Mouse (Mus musculus) large intestine, adult 2 months (tissue): ENCODE measurements around the gene Palmd. TPM values are rescaled to one million over a fixed set of nuclear protein-coding genes. Genes with fewer than 3 reads are reported as not detected.
A peak's percentile ranks its signal among the peaks of the same experiment; 100 is the strongest.

ENCODE experiments used
- DNase-seq: peaks from one replicate; pipeline ENCODE4 v3.0.0-alpha.2; 2012; ENCODE audit warnings: low read depth, low spot score
- WGBS: fragments of 180-500 bp; shearing (Covaris S2); methylation state at CpG from one replicate; pipeline ENCODE4 v1.1.7; 2018; 5-methylcytosine and 5-hydroxymethylcytosine counted together
- polyA plus RNA-seq: library from polyadenylated mRNA; depleted of rRNA; stranded (reverse); fragments of >200 nt; gene quantifications from 2 replicates; pipeline ENCODE4 v1.2.3, GENCODE M21; 2012; rRNA removed

Palmd gene
- 0.67 and 0.76 TPM in 2 replicates for polyA plus RNA-seq

DNA sequence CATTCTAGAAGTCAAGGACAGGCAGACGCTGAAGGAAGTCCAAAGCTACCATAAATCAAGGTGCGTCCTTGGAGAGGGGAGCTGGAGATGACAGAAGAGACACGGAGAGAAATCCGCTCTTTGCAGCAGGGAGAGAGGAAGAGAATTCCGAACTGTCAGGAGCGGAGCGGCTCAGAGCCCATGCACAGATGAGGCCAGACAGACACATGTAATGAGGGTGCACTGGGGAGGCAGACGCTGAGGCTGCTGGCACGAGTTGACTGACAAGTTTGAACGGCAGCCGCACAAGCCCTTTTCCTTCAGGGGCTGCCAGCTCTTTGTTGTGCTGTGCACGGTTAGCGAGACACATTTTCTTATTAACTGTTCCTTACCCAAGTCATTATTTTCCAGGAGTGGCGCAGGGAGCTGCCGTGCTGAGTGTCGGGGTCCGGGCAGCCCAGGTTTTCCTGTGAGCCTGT is at the start of gene Palmd:
TSS of gene Palmd (minus strand) at position 448 of the 458 bp plus-strand sequence.
- no peak for DNase-seq

DNA sequence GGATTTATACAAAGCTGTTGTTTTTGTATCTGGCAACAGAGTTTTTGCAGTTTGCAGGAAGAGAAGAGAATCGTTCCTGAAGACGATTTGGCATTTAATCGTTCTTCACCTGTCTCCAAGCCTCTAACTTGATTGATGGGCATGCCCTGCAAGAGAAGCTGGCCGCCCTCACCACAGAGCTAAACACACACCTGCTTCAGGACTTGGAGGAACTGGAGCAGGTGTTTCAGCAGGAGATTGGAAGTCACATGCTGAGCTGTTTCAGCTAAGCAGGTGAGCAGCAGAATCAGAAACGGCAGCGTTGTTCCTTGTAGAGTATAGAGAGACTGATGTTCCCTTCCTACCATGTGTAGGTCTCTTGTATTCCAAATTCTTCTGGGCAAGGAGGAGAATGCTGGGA is 41.4 kb upstream of the Palmd start:
- 30% methylated on average over 6 of the region's 6 CpGs for WGBS
- DNase-seq: no peak

More for the DNA sequence above, at the start of gene Palmd:
- WGBS: 6% methylated on average over 17 of the region's 17 CpGs

DNA sequence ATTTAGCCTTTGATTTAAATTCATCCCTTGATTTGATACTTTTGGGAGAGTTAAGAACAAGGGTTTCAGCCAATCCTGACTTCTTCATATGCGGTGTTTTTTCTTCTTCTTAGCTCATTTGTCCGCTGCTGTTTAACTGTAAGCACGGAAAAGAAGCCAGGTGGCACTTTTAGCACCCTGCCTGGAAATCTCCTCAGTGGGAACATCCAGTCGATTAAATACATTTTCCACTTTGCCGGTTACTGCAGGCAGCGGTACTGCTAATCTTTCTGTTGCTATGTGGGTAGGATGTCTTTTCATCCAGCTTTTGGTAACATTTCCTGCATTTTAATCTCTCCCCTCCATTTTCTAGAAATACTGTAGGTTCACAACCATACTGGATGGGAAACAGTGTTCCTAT is 38.6 kb upstream of the Palmd start:
- DNase-seq: no peak
- 94% methylated on average over 6 of the region's 6 CpGs for WGBS

DNA sequence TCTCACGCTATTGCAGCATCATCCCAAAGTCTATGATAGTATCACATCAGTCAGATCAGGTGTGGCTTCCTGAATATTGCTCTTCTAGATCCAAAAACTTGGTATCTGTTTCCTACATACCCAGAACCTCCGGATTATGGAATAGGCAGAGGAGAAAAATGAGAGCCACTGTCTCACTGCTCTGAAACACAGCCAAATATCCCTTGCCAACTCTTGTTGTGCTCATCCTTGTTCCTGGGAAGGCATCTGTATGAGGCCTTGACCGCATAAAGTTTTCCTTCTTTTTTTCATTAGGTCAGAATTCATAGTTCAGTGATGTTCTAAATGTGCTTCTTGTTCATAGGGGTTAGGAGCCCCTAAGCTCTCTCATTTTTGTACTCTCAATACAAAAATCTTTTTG is 37.8 kb upstream of the Palmd start:
- DNase-seq: no peak
- 83% methylated on average over 3 of the region's 3 CpGs for WGBS

DNA sequence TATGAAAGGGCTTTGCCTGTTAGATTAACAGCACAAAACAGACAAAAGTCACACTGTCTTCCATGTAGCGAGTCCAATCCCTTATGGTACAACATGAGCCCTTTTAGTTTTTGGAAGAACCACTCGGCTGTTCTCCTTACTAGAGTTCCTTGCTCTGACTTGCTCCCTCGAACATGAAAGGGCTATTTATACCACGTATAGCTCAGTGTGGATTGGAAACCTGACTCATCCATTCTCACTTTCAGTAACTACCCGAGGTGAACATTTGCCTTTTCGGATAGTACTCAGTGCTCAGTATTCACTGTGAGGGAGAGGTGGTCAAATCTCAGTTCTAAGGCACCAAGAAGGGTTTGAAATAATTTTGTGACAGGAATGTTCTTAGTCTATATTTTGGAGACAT is 34.6 kb upstream of the Palmd start:
- WGBS: 83% methylated on average over 6 of the region's 6 CpGs
- no peak for DNase-seq

DNA sequence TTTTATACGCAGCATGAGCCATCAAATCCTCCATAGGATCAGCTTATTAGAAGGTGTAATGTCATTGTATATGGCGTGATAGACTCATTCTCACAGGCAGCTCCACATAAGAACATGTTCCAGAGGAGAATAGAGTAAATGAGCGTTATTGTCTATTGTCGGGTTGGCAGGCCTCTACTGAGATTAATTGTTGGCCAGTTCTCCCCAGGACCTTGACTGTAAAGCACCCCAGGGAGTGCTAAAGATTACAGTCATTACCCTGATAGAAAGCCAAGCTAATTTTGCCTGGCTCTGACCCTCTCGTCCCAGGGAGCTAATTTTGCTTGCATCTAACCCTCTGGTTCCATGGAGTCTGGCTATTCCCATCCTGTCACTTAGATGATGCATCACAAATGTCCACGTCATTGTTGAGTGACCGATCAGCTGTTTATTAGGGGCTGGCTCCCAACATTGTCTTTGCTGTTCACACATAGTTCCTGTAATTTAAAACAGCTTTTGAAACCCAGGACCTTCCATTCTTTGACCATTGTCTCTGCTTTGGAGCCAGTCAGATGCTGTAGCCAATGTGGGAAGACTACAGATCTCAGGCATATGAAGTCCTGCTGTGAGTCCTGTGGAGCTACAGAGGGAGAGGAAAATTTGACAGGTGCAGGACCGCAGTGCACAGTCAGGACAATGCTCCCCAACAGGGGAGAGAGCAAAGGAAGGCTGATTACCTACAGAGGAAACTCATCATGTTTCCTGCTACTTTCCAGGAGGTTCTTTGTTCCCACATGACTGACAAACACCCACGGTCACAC is 33.1 kb upstream of the Palmd start:
- 69% methylated on average over 9 of the region's 9 CpGs for whole genome bisulfite sequencing

GRCm38 (mm10) chr3:116993011-116993410 is 24.2 kb upstream of the Palmd start:
- WGBS: 68% methylated on average over 2 of the region's 2 CpGs

More for the DNA sequence above, 33.1 kb upstream of the Palmd start:
- DNase-seq: no peak

GRCm38 (mm10) chr3:116991180-116991579 is 22.4 kb upstream of the Palmd start:
- DNase-seq: no peak
- WGBS: 83% methylated on average over 2 of the region's 2 CpGs

More at GRCm38 (mm10) chr3:116993011-116993410, 24.2 kb upstream of the Palmd start:
- DNase-seq: no peak

- WGBS: 83% methylated on average over 3 of the region's 3 CpGs
- no peak for DNase-seq
Observed at GRCm38 (mm10) chr3:116988221-116988620, 19.4 kb upstream of the Palmd start.

DNA sequence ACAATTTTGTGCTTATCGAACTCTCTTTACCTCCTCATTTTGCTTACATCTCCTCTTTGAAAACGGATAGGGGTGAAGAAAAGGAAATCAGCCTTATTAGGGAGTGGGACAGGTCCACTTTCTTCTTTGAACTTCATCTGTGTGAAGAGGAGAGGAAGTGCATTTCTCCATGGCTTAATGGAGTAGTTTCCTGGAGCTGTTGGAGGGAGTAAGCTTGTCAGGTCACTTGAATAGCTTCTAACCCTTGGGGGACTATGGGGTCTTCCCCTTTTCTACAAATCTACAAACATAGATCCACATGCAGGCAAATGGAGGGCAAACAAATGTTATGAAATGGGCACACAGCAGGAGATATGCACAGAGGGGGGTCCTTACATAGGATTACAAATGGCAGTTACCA is 17.7 kb upstream of the Palmd start:
- DNase-seq: no peak
- WGBS: 20% methylated on average over 2 of the region's 2 CpGs

DNA sequence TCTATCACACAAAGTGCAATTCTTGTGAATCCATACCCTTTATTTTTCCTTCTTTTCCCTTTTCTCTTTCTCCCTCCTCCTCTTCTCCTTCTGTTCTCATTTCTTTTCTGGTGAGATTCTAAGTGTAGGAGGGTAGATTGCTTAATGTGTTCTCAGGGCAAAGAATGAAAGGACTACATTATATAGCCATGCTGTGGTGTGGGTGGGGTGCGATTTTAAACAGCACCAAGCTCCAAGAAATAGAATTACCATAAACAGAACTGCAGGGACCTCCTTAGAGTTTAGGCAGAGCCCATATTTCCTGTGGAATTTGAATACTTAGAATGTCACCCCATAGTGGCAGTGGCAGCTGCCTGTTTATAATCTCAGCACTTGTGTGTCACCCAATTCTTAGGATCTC is 17.0 kb upstream of the Palmd start:
- DNase-seq: no peak
- WGBS: 37% methylated on average over 1 of the region's 1 CpGs

- DNase-seq: no peak
- WGBS: 21% methylated on average over 1 of the region's 1 CpGs
Observed at GRCm38 (mm10) chr3:116985042-116985455, 16.3 kb upstream of the Palmd start.

DNA sequence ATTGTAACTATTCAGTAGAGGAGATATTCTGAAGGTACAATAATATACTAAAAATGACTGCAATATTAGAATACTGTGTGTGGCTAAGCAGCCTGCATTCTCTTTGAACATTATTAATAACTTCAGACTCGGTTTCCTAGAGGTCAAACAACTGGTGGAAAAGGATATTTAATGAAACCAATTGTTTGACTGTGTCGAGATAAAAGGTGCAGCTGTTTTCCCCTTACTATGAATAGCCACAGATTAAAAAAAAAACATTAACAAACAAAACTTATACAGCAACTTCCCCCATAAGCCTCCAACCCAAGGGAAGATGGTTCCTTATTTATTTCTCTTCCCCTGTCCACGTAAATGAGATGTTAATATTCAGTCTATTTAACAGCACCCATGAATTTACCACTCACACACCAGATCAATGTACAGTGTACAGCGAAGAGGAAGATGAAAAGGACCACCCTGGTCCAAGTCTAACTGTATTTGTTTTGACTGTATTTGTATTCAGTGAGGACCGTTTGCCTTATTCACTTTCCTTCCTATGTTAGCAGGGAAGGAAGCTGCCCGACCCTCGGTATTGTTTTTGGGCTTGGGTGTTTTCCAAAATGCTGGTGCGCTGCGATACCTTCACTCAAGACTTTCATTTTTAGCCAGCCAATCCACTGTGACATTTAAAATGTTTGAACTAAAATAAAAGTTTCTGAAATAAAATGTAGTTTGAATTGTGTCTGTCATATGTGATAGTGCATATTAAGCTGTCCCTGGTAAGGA is 13.2 kb upstream of the Palmd start:
- DNase-seq: no peak
- 67% methylated on average over 9 of the region's 9 CpGs for WGBS

DNA sequence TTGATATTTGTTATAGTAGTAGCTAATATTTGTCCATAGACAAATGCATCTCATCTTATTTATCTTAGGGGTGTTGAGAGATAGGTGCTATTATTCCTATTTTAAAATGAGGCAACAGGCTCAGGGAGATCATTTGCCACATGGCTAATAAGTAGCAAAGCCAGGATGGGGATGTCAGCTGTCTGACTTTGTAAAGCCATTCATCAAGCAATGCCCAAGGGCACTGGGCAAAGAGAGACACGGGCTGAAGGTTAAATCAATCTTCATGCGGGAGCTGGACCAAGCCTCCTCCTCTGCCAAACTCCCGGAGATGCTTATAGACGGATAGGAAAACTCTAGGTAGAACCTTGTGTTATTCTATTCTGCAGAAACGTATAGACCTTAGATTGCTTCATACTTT is 999 bp upstream of the Palmd start:
- no peak for DNase-seq
- WGBS: 74% methylated on average over 5 of the region's 5 CpGs

DNA sequence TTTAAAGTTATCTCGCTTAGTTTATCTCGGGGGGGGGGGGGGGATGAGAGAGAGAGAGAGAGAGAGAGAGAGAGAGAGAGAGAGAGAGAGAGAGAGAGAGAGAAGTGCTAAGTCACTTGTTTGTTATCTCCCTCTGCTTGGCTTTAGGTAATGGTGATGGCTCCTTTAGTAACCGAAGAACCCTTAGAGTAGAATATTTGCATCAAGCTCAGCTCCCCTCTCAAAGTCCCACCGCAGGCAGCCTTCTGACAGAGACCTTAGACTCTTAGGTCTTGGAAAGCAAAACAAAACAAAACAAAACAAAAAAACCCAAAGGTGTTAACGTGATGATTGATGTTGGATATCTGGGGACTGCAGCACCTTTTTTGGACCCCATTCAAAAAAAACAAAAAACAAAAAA is 216 bp upstream of the Palmd start:
- DNase-seq: no peak
- 32% methylated on average over 5 of the region's 5 CpGs for WGBS

GRCm38 (mm10) chr3:116967967-116968366 is 820 bp downstream of the Palmd start, which contains the start of gene 4930455H04Rik:
TSS of gene 4930455H04Rik (plus strand) at chr3:116968267.
- no peak for DNase-seq
- WGBS: 57% methylated on average over 4 of the region's 4 CpGs

GRCm38 (mm10) chr3:116967436-116967835 is 1.4 kb downstream of the Palmd start:
- WGBS: 76% methylated on average over 6 of the region's 6 CpGs
- no peak for DNase-seq

DNA sequence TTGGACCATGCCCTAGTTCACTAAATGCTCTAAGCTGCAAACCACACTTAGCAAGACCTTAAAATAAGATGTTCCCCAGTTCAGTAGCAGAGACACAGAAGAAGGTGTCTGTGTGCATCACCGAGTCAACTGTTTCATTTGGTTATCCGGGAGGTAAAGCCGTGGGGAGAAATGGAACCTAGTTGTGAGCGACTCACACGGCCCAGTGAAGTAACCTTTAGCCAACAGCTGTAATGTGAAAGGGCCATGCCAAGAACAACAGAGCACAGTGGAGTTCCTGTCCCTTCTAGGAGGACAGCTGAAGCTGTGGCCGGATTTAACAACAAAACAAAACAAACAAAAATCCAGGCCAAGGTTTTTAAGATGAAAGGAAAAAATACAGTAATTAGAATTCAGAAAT is 2.0 kb downstream of the Palmd start:
- 12% methylated on average over 6 of the region's 6 CpGs for WGBS
- peak; percentile 50 for DNase-seq

DNA sequence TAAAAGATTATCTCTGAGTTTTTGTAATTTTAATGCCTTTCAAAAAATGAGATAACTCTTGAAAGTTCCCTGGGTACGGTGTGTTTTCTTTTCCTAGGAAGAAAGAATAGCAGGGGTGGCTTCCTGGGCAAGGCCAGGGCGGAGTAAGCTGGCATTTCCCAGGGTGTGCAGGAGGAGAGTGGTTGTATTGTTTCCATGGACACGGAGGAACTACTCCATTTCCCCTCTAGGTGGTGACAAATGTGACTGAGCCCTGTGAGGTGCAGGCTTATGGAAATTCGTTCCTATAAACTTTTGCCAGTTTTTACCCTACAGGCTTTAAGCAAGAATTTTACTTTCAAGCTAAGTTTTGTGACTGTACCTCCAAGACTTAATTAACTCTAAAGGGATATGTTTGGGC is 2.6 kb downstream of the Palmd start:
- DNase-seq: peak; percentile 73
- WGBS: 15% methylated on average over 4 of the region's 4 CpGs

- WGBS: 76% methylated on average over 9 of the region's 9 CpGs
- DNase-seq: no peak
Observed at GRCm38 (mm10) chr3:116964426-116964825, 4.4 kb downstream of the Palmd start.

DNA sequence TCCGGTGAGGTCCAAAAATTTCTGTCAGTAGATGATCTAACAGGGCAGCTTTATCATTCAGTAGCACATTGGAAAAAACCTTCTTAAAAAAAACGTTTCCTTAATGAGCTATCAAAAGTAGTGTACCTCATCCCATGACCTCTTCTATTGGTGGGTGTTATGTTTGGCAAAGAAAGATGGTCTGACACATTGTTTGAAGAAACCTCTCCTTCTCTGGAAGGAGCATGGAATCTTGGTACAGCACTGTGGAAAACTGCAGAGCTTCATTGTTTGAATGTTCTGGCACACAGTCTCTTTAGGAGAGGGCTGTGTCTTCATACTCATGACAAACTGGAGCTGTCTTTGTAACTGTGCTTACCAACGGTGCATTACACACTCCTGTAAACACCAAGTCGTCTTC is 5.6 kb downstream of the Palmd start:
- no peak for DNase-seq
- 49% methylated on average over 4 of the region's 4 CpGs for WGBS
